Mouse (Mus musculus) kidney, postnatal 0 days (tissue): ENCODE measurements around the gene Mrps36. TPM values are rescaled to one million over a fixed set of nuclear protein-coding genes. Genes with fewer than 3 reads are reported as not detected.

Source experiments
- ATAC-seq: fragments of 200-750 bp; cut with Nextera tagmentation; replicated peaks from 2 replicates; pipeline ENCODE4 v1.8.0; 2017; ENCODE audit warnings: low read depth, moderate number of reproducible peaks, moderate TSS enrichment, moderate library complexity; ENCODE audit not compliant: low FRiP score
- DNase-seq: peaks from one replicate; pipeline ENCODE4 v3.0.0-alpha.2; 2016; ENCODE audit warnings: low spot score
- H3K27ac ChIP-seq: fragments of 300-500 bp; sonication (generic); 2 replicates; pipeline ENCODE4 v1.5.1; 2014; ENCODE audit warnings: mild to moderate bottlenecking
- H3K27me3 ChIP-seq: fragments of 300-500 bp; sonication (generic); 2 replicates; pipeline ENCODE4 v1.6.1; 2014; ENCODE audit warnings: low read length, mixed read lengths; ENCODE audit not compliant: insufficient read depth
- H3K36me3 ChIP-seq: fragments of 300-500 bp; sonication (generic); 2 replicates; pipeline ENCODE4 v1.6.1; 2014; ENCODE audit warnings: low read length, mixed read lengths; ENCODE audit not compliant: insufficient read depth
- H3K4me1 ChIP-seq: fragments of 300-500 bp; sonication (generic); replicated peaks from 2 replicates; pipeline ENCODE4 v1.6.1; 2014; ENCODE audit warnings: antibody characterized with exemption, low read length, mixed read lengths; ENCODE audit not compliant: insufficient read depth
- H3K4me2 ChIP-seq: fragments of 300-500 bp; sonication (generic); 2 replicates; pipeline ENCODE4 v1.6.1; 2014; ENCODE audit warnings: mild to moderate bottlenecking, low read length, moderate library complexity, mixed read lengths
- H3K4me3 ChIP-seq: fragments of 300-500 bp; sonication (generic); replicated peaks from 2 replicates; pipeline ENCODE4 v1.5.1; 2014; ENCODE audit warnings: low read depth, low read length
- H3K9ac ChIP-seq: fragments of 300-500 bp; sonication (generic); 2 replicates; pipeline ENCODE4 v1.6.1; 2014; ENCODE audit warnings: low read depth, low read length
- H3K9me3 ChIP-seq: fragments of 300-500 bp; sonication (generic); replicated peaks from 2 replicates; pipeline ENCODE4 v1.6.1; 2016; ENCODE audit warnings: low read length, inconsistent platforms, mixed read lengths
- CTCF ChIP-seq: IDR thresholded peaks from 2 replicates; pipeline ENCODE4 v1.5.1; 2016; ENCODE audit warnings: antibody characterized with exemption, low read depth, mild to moderate bottlenecking, moderate library complexity
- WGBS: fragments of 180-500 bp; shearing (Covaris S2); extraction: QIAGEN DNeasy Blood & Tissue Kit; methylation state at CpG from one replicate; pipeline ENCODE4 v1.1.7; 2014; 5-methylcytosine and 5-hydroxymethylcytosine counted together
- polyA plus RNA-seq: library from polyadenylated mRNA; unstranded; fragments of >200 nt; fragmentation: Nextera tagmentation; extraction: Ambion mirVana; gene quantifications from 2 replicates; pipeline ENCODE4 v1.2.1, GENCODE M21; 2015

Gene Mrps36
- polyA plus RNA-seq, 1 experiment from 2014 or later = 255 TPM

DNA sequence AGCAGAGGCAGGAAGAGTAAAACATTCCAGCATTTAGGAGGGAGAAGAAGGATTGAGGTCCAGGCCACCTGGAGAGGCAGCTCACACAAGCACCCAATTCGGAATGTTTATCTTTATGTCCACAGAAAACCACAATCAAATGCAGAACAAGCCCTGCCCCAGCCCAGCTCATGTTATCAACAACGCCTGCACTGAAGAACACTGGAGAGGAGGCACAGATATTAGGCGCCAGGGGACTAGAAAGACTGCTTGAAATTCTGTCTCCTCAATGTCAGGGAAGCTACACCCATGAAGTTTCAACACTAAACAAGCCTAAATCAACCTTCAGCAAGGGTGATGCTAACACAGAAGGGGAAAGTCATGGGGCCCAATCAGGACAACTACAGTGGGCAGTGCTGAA is 33.0 kb upstream of the Mrps36 start:
- Histone ChIP-seq H3K9me3 (no peaks in the 10 kb centered on the region), H3K27ac (no peak overlapping the region), H3K36me3 (no peaks in the 10 kb centered on the region), H3K4me2 (no peak overlapping the region), H3K4me3 (no peak overlapping the region), H3K4me1 (no peaks in the 10 kb centered on the region), H3K27me3 (no peaks in the 10 kb centered on the region), H3K9ac (no peak overlapping the region)
- 85% methylated on average over 3 of the region's 3 CpGs for WGBS
- ATAC-seq = no peak
- no peak for DNase-seq
- TF ChIP-seq CTCF = no peak

DNA sequence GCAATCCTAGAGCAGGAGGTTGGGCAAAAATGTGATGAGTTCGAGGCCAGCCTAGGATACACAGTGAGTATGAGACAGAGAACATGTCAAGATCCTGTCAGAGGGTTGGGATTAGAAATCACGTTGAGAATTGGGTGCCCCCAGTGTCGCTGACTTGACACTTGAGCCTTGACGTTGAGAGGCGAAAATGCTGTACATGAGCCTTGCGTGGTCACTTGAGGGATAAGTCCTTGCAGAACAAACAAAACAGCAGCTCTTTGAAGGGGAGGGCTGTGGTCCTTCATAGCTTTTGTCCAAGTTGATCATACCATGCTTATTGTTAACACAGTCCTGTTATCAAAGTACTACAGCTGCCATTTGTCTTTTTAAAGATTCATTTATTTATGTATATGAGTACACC is 32.3 kb upstream of the Mrps36 start:
- no peak for DNase-seq
- no peak overlapping the region for H3K27ac ChIP-seq
- no peaks in the 10 kb centered on the region for H3K4me1 ChIP-seq
- ATAC-seq = no peak
- no peak overlapping the region; the same call in 1 of the 2 replicates for H3K4me2 ChIP-seq
- 63% methylated on average over 6 of the region's 6 CpGs for WGBS
- no peaks in the 10 kb centered on the region for H3K27me3 ChIP-seq
- H3K9ac ChIP-seq = no peak overlapping the region
- no peaks in the 10 kb centered on the region for H3K9me3 ChIP-seq
- H3K36me3 ChIP-seq = no peaks in the 10 kb centered on the region
- no peak overlapping the region for H3K4me3 ChIP-seq
- no peak for TF ChIP-seq CTCF

DNA sequence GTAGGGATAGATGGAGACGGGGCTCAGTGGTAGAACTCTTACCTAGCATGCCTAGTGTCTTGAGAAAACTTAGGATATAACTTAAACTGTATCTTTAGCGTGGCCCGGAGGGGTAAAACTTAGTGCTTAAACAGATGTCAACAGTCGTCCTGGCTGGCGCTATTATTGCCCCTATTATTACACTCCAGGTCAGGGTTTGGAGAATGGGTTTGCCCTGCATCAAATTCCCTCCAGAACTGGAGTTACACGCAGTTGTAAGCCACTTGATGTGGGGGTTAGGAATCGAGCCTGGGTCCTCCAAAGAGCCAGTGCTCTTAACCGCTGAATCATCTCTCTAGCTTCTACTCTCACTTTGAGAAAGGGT is 31.6 kb upstream of the Mrps36 start:
- Histone ChIP-seq H3K27ac (no peak overlapping the region), H3K4me2 (peak overlapping the region; percentile 88), H3K4me1 (no peaks in the 10 kb centered on the region), H3K9ac (peak overlapping the region; percentile 40; the same call in 1 of the 2 replicates), H3K9me3 (no peaks in the 10 kb centered on the region), H3K27me3 (no peaks in the 10 kb centered on the region), H3K36me3 (no peaks in the 10 kb centered on the region), H3K4me3 (peak overlapping the region; percentile 65)
- peak; percentile 17; the same call in 1 of the 2 replicates for ATAC-seq
- no peak for TF ChIP-seq CTCF
- no peak for DNase-seq
- 11% methylated on average over 8 of the region's 8 CpGs for whole genome bisulfite sequencing

DNA sequence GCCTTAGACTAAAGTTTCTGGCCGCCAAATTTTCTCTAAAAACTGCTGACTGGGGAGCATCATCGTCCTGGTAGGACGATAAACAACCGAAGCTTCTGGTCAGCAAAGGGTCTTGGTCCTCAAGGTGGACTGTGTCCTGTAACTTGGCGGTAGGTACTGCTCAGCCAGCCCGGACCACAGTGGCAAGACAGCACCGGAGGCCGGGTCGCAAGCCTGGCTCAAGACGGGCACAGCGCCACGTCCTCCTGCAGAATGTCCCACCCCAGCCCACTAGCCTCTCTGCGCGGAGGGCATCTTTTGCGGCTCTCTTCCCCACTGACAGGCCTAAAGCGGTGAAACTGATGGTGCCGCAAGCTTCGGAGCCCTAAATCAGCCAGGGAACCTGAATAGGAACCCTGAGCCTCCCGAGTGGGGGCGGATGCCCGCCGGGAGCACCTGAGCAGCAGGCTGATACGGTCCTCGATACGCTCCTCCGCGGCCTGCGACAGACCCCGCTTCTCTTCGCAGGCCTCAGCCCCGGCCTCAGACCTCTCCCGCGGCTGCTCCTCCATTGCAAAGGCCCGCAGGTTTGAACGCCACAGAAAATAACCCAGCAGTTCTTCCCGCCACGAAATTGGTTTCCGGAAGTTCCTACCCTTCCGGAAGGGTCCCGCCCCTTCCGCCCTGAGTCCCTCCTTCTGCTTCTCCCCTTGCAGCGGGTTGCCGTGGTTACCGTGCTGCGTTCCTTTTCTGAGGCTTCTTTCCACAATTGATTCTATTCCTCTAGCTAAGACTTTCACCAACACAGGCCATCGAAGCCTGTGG is 31.0 kb upstream of the Mrps36 start, which contains the start of gene Cenph:
Gene Cenph, minus strand, starts transcription at position 648 of the 804 bp plus-strand sequence.
- H3K4me3 ChIP-seq = peak within 1 kb of the TSS; percentile 65
- ATAC-seq (peak; percentile 93), DNase-seq (peak; percentile 96)
- H3K4me2 ChIP-seq = peak within 1 kb of the TSS; percentile 88
- no peaks in the 10 kb centered on the region for H3K9me3 ChIP-seq
- H3K9ac ChIP-seq = peak within 1 kb of the TSS; percentile 63
- H3K27ac ChIP-seq = no peak within 1 kb of the TSS
- no peak for TF ChIP-seq CTCF
- under 1% methylated on average over 46 of the region's 46 CpGs for WGBS
- H3K36me3 ChIP-seq = 0 out of 2 replicates have a peak, but pooled peaks cover 3% of the 10 kb centered on the region
- no peaks in the 10 kb centered on the region for H3K27me3 ChIP-seq
- no peaks in the 10 kb centered on the region for H3K4me1 ChIP-seq

DNA sequence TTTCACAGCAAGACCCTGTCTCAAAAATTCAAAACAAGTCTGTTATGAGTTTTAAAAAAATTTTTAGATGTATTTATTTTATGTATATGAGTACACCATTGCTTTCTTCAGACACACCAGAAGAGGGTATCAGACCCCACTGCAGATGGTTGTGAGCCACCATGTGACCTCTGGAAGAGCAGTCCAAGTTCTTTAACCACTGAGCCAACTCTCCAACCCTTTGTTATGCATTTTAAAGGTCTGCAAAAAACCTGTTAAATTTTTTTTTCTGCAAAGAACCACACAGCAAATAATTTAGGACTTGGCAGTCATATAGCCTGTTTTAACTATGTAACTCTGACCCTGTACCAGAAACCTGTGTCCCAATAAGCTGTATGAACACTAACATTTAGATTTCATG is 30.2 kb upstream of the Mrps36 start:
- Histone ChIP-seq H3K4me2 (peak overlapping the region; percentile 88), H3K4me1 (no peaks in the 10 kb centered on the region), H3K36me3 (0 out of 2 replicates have a peak, but pooled peaks cover 3% of the 10 kb centered on the region), H3K4me3 (peak overlapping the region; percentile 65), H3K9ac (peak overlapping the region; percentile 63; the same call in 1 of the 2 replicates), H3K27ac (no peak overlapping the region), H3K9me3 (no peaks in the 10 kb centered on the region), H3K27me3 (no peaks in the 10 kb centered on the region)
- ATAC-seq (no peak), DNase-seq (no peak)
- no peak for TF ChIP-seq CTCF

DNA sequence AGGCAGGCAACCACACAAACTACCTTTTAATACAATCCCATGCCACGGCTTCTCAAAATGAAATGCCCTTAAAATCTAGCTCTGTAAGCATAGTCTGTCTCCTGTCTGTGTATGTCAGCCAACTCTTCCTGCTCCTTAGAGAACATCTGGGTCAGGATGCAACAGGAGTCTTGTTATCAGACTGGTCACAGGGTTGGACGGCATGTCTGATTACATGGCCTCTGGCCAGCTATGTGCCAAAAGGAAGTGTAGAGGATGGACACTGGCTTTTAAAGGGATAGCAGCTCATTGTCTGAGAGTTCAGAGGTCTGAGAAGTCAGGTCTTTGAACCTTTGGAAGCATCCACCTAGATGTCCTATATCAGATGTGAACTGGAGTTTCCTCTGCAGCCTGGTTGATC is 10.9 kb upstream of the Mrps36 start:
- no peaks in the 10 kb centered on the region for H3K4me1 ChIP-seq
- H3K27ac ChIP-seq = no peak overlapping the region
- no peaks in the 10 kb centered on the region for H3K9me3 ChIP-seq
- ATAC-seq (no peak), DNase-seq (no peak)
- H3K36me3 ChIP-seq = no peaks in the 10 kb centered on the region
- no peak for TF ChIP-seq CTCF
- no peak overlapping the region for H3K4me3 ChIP-seq
- WGBS = 84% methylated on average over 2 of the region's 2 CpGs
- no peak overlapping the region for H3K4me2 ChIP-seq
- H3K9ac ChIP-seq = no peak overlapping the region
- H3K27me3 ChIP-seq = no peaks in the 10 kb centered on the region
